Mouse (Mus musculus) naive thymus-derived CD4-positive, alpha-beta T cell, adult 2 months (primary cell): Measurements from ENCODE around the gene Rasal2.

Experiments used
- DNase-seq: peaks from one replicate; pipeline ENCODE4 v3.0.0-alpha.2; 2011; ENCODE audit warnings: low read depth

Gene Rasal2

DNA sequence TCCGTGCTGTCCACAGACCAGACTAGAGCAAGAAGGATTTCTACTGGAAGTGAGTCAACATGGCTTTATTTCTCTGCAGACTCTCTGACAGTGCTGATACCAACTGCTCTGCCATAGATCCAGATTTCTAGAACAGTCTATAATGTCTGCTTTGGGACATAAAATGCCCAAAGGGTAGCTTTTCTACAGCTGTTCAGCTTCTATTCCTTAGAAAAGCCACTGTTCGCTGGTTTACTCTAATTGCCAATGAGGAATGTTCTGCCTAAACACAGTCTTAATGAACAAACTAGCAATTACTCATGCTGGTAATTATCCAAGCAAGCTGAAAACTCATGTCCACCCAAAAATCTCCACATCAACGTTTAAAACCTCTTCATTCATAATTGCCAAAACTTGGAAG lies 77.6 kb downstream of the Rasal2 start:
- DNase-seq, result no peak

DNA sequence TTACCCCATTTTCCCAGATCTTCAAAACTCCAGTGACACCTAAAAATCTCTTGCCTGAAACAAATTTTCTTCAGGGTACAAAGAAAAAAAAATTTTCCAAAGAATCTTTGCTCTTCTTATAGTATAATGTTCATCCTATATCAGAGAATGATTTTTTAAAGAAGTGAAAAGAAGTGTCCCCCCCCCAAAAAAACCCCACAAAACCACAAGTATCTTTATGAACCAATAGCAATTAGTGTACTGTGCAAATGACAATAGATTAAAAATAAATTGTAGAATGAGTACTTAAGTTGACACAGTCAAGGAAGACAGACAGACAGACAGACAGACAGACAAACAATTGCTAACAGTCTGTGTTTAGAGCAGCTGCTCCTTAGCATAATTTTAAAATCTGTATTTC lies 84.3 kb downstream of the Rasal2 start:
- DNase-seq, result no peak

DNA sequence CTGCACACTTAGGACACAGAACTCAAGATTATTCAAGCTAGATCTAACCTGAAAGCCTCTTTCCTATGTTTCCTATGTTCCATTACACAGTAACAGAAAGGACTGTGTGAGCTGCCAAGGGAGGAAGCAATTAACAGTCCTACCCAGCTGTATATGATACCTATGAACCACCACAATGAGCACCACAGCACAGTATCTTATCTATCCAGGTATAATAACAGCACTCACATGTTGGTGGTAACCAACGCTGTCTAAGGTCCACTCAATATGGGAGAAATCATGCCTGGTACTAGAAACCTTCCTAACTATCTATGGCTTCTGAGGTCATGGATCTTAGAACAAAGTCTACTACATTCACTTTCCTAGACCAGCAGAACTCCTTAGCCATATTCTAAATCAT lies 89.3 kb downstream of the Rasal2 start:
- DNase-seq, result no peak

DNA sequence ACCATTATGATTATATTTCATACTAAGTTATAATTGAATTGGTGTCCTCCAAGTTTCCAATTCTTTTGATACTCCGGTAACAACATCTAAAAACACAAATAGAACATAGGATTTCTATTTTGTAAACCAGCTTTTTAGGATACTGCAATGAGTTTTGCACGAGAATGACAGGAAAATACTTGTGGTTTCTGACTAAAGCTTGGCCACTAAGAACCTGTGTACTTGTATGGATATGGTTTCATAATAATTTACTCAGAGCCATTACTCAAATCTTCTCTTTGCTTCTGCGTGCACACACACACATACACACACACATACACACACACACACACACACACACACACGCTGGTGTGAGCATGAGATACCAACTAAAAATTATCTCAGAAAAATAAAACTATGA lies 93.5 kb downstream of the Rasal2 start:
- no peak for DNase-seq

DNA sequence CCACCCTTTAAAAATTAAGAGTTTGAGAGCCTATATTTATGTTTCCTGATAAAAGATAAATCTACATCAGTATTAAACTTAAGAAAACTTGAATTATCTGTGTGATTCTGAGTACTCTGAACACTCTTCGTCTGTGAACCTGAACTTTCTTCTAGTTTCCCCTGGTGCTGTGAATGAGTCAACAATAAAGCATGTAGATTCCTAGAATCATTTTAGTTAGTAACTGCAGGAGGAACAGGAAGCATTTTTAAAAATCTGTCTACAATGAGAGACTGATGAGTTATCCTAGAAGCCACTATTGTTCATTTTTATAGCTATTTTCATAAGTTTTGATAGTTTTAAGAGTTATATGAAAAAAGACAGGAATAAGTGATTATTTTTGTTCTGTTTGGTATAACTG lies 111.1 kb downstream of the Rasal2 start:
- no peak for DNase-seq

DNA sequence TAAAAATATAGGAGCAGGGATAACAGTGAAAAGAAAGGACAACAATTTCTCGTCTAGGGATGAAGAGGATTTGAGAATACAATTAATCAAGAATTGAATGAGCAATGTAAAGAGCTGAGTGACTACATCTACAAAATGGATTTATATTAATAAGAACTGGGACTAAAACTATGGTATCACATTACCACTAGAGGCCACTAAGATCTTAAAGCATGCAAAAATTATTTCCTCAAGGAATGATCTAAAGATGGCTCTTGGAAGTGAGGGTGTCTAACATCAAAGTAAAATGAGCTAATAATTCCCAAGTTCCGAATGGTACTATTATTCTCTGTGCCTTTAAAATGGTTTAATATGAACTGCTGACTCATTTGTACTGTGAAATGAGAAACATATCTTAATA lies 112.8 kb downstream of the Rasal2 start:
- no peak for DNase-seq

DNA sequence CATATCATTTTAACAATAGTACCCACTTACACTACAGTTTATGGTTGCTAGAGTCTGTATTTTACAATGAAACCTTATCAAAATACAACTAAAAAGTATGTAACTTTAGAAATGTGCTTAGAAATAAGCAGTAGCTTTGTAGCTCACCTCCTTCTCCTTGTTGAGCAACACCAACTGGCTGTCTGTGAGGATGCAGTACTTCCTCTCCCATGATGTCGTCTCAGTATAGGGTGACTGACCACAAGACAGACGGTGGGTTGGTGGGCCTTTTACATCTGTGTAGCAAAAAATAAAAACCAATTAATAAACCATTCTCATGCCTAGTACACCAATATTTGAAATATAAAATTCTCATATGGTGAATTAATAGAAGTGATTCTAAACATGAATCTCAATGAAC lies 113.4 kb downstream of the Rasal2 start:
- DNase-seq, result no peak

DNA sequence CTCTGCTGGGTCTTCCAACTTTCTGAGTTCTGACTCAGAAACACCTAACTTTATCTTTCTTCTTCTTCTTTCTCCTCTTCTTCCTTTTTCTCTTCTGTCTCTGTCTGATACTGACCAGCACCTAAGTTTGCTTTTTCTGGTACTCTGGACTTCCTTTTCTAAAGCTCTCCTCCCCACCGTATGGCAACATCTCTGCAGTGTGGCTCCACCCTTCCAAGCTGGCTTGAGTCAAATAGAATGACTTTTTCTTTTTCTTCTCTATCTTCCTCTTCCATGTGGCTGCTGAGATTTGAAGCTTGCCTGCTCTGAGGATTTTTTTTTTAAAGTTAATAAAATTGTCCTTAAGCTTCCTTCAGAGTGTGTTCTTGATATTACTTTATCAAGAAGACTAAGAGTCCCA lies 115.3 kb downstream of the Rasal2 start:
- no peak for DNase-seq

DNA sequence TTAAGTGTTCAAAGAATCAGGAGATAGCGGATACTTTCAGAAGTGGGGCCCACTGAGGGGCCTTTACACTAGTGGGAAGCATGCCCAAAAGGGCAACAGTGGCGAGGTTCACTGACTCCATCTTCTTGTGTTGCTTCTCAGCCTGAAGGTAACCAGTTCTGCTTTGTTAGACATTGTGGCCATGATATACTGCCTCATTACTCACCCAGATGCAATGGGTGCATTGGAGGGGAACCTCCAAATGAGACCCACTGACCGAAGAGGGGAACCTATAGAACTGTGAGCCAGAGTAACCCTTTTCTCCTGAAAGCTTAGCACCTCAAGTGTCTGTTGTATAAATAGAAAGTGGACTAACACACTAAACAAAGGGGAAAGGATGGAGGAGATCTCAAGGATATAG lies 116.5 kb downstream of the Rasal2 start:
- no peak for DNase-seq

DNA sequence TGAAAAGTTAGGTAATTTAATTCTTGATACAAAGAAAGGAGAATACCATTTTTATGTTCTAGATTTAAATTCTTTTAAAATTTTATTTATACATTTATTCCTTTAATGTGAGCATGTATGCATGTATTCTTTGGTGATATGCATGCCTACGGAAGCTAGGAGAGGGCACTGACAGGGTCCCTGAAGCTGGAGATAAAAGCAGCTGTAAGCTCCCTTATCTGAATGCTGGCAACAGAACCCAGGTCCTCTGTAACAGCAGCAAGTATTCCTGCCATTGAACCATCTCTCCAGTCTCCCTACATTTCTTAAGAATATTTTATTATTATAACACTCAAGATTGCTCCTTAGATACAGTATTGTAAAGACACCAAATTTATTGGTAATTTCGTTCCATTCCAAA lies 122.2 kb downstream of the Rasal2 start:
- DNase-seq, result no peak

DNA sequence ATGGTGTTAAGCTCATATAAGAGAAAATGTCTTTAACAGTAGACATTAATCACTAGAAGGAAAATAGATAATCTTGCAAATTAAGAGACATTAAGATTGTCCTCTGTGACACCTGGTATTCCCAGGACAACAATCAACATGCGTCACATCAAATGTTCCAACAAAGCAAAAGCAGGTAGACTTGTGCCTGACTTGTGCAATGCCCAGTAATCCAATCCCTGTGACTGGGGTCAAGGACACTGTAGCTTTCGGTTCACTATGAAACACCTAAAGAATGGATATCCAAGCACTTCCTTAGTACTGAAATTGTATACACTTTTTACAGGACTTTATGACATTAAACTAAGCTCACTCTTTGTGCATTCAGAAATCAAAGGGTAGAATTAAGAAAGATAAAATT lies 123.1 kb downstream of the Rasal2 start:
- no peak for DNase-seq

DNA sequence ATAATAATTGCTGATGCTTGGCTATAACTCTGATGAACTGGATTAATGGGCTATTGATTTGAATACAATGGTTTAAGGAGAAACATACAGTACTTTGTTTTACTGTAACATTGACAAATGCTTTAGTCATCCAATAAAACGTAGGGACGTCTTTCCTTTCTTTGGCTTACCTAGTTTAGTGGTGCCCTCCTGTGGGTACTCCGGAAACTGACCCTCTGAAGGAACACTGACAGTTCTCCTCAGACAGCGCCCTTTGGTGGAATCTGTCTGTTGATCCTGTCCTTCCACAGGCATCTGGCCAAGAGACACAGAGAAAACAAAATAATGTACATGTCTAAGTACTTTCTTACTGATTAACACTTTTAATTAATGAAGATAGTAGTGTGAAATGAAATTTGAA lies 125.8 kb downstream of the Rasal2 start:
- no peak for DNase-seq

DNA sequence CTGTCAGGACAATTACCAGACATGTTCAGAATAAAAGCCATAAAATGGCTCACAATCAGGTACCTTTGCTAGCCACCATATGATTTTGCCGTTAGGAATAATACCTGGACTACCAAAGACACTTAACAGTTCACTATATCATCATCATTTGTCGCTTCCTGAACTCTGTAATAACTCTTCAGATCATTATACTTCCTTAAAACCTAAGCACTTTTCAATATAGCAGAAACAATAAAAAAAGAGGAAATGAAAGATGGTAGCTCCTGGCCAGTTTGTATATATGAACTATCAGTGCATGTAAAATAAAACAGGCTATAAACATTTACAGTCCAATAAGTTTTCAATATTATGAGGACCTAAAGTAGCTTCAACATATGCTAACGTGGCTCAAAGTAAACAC lies 127.0 kb downstream of the Rasal2 start:
- DNase-seq, result no peak

DNA sequence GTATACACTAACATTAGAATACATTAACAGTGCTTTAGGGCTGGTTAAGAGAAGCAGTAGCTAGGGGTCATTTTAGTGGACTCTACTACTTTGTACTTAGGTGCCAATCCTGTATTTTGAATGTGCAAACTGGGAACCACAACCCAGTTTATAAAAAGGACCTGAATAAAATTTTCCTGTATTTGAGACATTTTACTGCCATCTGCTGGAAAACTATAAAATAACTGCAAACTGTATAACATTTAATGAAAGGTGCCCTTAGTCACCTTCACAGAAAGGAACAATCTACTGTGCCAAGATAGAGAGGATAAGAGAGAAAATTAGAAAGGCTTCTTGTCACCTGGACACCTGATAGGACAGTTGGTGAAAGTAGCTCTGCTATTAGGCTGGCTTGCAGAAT lies 131.6 kb downstream of the Rasal2 start:
- DNase-seq, result no peak

DNA sequence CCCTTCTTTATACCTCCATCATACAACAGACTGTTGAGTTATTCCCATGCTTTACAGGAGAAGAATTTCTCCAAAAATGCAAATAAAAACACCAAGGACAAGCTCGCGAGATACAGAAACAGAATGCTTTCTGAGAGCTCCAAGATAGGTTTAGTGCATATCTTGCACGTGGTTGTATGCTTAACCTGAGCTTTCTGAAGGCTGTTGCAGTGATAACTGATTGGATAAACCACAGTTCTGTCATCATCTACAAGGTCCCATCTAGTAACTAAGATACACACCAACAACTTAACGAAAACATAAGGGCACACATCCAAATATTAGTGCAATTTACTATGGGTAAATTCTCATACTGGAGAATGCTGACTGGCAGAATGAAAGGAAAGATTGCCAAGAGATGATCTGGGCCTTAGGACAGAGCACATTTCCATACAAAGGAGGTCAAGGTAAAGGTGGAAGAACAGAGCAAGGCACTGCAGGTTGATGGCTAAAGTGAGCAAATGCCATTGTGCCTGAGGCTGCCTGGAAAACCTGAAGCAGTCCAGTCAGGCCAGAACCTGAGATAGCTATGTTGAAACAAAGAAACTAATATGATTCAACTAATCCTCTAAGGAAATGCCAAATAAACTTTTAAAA lies 136.6 kb downstream of the Rasal2 start:
- DNase-seq, result no peak

DNA sequence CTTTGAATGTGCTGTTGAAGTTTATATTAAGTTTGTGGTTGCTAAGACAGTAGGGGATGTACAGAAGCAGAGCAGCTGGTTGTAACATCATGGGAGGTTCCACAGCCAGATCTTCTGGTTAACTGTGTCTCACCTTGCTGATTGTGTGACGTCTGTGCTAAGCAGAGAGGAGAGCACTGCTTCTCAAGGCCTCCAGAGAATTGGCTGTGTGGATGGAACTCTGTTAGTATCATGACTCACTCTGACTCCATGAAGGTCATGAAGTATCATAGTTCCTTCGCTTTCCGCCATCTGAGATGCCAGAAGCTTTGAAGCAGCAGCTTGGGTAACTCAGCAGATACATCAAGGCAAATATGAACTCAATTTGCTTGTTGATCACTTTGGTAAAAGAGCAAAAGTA lies 144.5 kb downstream of the Rasal2 start:
- DNase-seq, result no peak

DNA sequence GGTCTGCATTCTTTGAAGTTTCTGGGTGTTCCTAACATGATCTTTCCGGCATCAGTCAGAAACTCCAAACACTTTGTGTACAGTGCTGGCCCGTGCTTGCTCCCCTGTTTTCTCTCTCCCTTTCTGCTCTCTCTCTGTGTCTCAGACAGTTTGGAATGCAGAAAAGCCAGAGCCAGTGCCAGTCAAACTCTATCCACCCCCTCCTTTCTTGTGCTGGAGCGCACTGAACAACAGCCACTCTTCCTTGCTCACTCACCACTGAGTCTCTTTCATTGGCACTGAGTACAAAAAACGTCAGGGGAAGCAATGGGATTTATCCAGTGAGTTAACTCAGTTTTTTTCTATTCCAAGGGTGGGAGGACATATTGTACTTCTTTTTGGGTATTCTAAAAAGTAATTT lies 155.8 kb downstream of the Rasal2 start:
- no peak for DNase-seq

DNA sequence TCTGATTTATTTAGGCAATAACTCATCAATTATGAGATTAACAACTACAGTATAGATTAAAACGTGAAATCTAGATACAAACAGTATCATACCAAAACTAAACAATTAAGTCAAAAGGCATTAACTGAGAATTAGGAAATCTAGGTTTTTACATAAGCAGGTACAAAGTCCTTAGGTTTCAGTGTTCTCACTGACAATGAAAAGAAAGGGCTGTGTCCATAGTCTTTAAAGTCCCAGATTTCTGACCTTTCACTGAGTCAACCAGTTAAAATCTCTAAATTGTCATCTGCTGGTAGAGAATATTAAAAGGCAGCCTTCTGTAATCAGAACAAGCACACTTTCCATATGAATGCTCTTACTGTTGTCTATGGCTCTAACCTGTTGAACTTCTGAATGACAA lies 156.6 kb downstream of the Rasal2 start:
- no peak for DNase-seq

DNA sequence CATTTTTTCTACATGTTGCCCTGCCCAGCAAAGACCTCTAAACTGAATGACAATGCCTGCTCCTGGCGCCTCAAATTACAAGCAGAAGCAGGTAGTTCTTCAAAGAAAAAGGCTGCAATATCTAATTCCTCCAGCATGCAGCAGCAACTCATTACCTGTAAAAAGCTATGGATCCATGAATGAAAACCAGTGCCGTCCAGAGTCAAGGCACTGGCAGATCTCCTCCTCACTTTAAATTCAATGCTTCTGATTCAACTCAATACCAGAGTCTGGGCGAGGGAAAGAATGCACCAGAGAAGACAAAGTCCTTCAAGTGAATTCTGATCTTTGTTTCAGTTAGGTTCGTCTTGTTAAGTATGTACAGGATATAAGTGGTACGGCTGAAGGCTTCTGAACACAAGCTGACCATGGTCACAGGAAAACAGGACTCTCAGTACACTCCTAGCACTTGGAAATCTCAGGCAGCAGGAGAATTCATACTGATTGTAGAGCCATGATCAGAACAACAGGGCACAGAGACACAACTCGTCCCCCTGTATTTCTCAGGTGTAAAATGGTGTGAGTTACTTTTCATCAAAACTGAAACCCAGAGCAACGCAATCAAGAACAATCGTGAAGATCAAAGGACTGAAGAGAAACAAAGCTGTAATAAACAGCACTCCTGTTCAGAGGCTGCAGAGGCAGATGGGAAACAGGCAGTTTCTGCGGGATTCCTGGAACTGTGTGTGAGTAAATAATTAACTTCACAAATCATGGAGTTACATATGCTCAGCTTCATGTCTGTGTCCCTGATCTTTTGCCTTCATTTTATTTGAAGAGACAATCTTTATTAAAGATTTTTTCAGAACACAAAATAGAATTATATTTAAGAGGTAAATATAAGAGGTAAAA lies 158.6 kb downstream of the Rasal2 start:
- DNase-seq, result no peak

DNA sequence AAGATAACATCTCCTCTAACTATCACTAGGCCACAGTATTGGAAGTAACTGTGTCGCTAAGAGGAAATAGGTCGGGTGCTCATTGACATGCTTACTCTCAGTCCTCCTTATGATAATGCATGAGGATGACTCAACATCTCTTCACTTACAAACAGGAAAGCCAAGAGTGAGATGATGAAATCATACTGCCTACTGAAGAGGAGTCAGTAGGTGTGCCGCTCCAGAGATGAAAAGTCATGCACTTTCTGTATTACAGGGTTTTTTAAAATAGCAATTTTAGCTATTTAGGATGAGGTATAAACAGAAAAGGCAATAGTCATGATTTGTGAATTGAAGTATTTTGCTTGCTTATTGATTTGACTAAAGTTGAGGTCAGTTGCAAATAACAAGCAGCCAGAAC lies 164.3 kb downstream of the Rasal2 start:
- DNase-seq, result no peak

DNA sequence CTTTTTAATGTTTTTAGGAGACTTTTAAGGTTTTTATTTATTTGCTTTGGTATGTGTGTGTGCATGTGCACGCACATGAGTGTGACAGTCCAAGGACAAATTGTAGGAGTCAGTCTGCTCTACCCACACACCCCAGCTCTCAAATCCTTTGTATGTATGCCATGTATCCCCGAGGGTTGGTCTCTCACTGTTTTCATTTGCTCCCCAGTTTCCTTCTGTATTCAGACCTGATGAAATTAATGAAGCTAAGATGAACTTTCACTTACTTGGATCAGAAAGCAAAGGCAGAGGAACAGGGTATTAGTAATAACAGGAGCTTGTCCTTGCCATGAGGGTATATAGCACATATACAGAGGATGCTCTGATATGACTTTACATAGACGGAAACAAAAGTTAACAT lies 165.1 kb downstream of the Rasal2 start:
- no peak for DNase-seq

DNA sequence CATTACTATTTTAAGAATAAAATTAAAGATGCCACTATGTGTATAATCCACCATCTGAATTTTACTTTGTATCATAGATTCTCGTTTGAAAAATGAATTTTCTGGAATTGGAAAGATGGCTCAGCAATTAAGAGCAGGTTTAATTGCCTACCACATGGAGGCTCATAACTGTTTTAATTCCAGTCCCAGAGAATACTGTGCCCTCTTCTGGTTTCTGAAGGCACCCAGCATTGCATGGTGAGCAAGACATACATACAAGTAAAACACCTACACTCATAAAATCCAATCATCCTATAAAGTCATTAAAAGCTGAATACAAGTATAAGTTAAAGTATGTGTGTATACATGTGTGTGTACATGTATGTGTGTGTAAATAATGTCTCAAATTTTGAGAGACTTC lies 165.6 kb downstream of the Rasal2 start:
- no peak for DNase-seq

DNA sequence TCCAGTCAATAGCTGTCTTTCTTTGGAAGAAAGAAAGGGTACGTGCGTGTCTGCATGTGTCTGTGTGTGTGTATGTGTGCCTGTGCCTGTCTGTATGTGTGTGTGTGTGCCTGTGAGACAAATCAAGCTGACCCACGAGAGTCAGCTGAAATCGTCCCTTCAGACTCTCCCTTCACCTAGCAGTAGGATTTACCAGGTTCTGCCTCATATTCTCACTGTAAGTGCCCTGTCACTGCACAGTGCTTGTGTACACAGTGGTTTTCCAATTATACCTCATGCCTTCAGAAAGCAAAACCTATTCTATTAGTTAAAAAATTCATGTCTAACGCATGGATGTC lies 168.0 kb downstream of the Rasal2 start:
- no peak for DNase-seq
